Mouse (Mus musculus) hindbrain, embryonic 15.5 days (tissue): ENCODE results near the gene Hist1h4a. TPM values are rescaled to one million over a fixed set of nuclear protein-coding genes. Genes with fewer than 3 reads are reported as not detected.
"Not testable (repeated sequence)": the region's sequence is repeated elsewhere in the genome, so short reads cannot be mapped to it uniquely, and the experiment has no call there.

Source experiments
- ATAC-seq: fragments of 200-750 bp; cut with Nextera tagmentation; 2 replicates; pipeline ENCODE4 v1.8.0; 2017; ENCODE audit warnings: low read depth, moderate number of reproducible peaks, moderate TSS enrichment; ENCODE audit not compliant: low FRiP score
- H3K27ac ChIP-seq: fragments of 300-500 bp; sonication (generic); replicated peaks from 2 replicates; pipeline ENCODE4 v1.5.1; 2015; ENCODE audit warnings: mild to moderate bottlenecking, inconsistent platforms
- H3K27me3 ChIP-seq: fragments of 300-500 bp; sonication (generic); 2 replicates; pipeline ENCODE4 v1.6.1; 2015; ENCODE audit warnings: control low read depth, inconsistent platforms
- H3K36me3 ChIP-seq: fragments of 300-500 bp; sonication (generic); 2 replicates; pipeline ENCODE4 v1.6.1; 2015; ENCODE audit warnings: control low read depth, inconsistent platforms
- H3K4me1 ChIP-seq: fragments of 300-500 bp; sonication (generic); replicated peaks from 2 replicates; pipeline ENCODE4 v1.6.1; 2015; ENCODE audit warnings: control low read depth, inconsistent platforms
- H3K4me2 ChIP-seq: fragments of 300-500 bp; sonication (generic); 2 replicates; pipeline ENCODE4 v1.6.1; 2015; ENCODE audit warnings: moderate library complexity, mild to moderate bottlenecking, inconsistent platforms
- H3K4me3 ChIP-seq: fragments of 300-500 bp; sonication (generic); 2 replicates; pipeline ENCODE4 v1.5.1; 2015; ENCODE audit warnings: mild to moderate bottlenecking, inconsistent platforms
- H3K9ac ChIP-seq: fragments of 300-500 bp; sonication (generic); 2 replicates; pipeline ENCODE4 v1.6.1; 2015; ENCODE audit warnings: inconsistent platforms
- H3K9me3 ChIP-seq: fragments of 300-500 bp; sonication (generic); 2 replicates; pipeline ENCODE4 v1.6.1; 2016; ENCODE audit warnings: control low read depth, inconsistent platforms
- WGBS: fragments of 180-500 bp; shearing (Covaris S2); methylation state at CpG from one replicate; pipeline ENCODE4 v1.1.7; 2015; 5-methylcytosine and 5-hydroxymethylcytosine counted together
- polyA plus RNA-seq: library from polyadenylated mRNA; unstranded; fragments of >200 nt; fragmentation: Nextera tagmentation; extraction: Ambion mirVana; gene quantifications from 2 replicates; pipeline ENCODE4 v1.2.1, GENCODE M21; 2015

Hist1h4a gene
- polyA plus RNA-seq, 1 experiment from 2014 or later = 0.32 TPM

- no peaks in the 10 kb centered on the region for H3K9me3 ChIP-seq
- peak; percentile 78 for ATAC-seq
- H3K9ac ChIP-seq = peak within 1 kb of the TSS; percentile 28
- WGBS = under 1% methylated on average over 20 of the region's 22 CpGs
- H3K36me3 ChIP-seq = no peaks in the 10 kb centered on the region
- H3K4me1 ChIP-seq = peaks cover 24% of the 10 kb centered on the region
- H3K27ac ChIP-seq = peak within 1 kb of the TSS; percentile 90
- peak within 1 kb of the TSS; percentile 42 for H3K4me3 ChIP-seq
- peak within 1 kb of the TSS; percentile 73 for H3K4me2 ChIP-seq
- H3K27me3 ChIP-seq = no peaks in the 10 kb centered on the region
Observed at GRCm38 (mm10) chr13:23756790-23757189, 4.2 kb downstream of the Hist1h4a start, which contains the start of gene Hist1h4b. Gene Hist1h4b (plus strand): TSS chr13:23757013.

GRCm38 (mm10) chr13:23755000-23755399 lies 6.0 kb downstream of the Hist1h4a start:
- peaks cover 19% of the 10 kb centered on the region for H3K4me1 ChIP-seq
- ATAC-seq = no peak
- H3K9ac ChIP-seq = no peak overlapping the region
- no peak overlapping the region for H3K27ac ChIP-seq
- H3K27me3 ChIP-seq = no peaks in the 10 kb centered on the region
- H3K4me3 ChIP-seq = no peak overlapping the region
- no peaks in the 10 kb centered on the region for H3K36me3 ChIP-seq
- H3K9me3 ChIP-seq = no peaks in the 10 kb centered on the region
- H3K4me2 ChIP-seq = no peak overlapping the region

- Histone ChIP-seq H3K27me3 (no peaks in the 10 kb centered on the region), H3K9ac (no peak overlapping the region), H3K4me3 (no peak overlapping the region), H3K27ac (no peak overlapping the region), H3K4me2 (0 out of 2 replicates have a peak overlapping the region, but pooled peaks have one; percentile 87), H3K9me3 (no peaks in the 10 kb centered on the region), H3K36me3 (no peaks in the 10 kb centered on the region), H3K4me1 (peaks cover 15% of the 10 kb centered on the region)
- 64% methylated on average over 4 of the region's 4 CpGs for WGBS
- ATAC-seq = no peak
Observed at GRCm38 (mm10) chr13:23753314-23754078, 7.5 kb downstream of the Hist1h4a start.

DNA sequence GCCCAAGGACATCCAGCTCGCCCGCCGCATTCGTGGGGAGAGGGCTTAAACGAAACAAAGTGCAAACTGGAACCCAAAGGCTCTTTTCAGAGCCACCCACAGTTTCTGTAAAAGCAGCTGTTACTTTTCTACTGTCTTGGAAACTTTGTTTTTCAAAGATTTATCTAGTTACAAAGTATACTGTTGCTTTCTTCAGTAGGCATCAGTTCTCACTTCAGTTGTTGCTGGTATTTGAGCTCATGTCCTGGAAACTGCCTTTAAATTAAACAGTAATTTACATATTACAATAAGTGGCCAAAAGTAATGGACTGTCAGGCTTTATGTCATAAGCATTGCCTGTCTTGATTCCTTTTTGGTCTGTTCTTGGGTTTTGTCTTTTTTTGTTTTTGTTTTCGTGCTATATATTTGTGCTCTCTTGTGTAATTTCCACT lies 8.3 kb downstream of the Hist1h4a start:
- Histone ChIP-seq H3K4me2 (peak overlapping the region; percentile 87), H3K9ac (0 out of 2 replicates have a peak overlapping the region, but pooled peaks have one; percentile 19), H3K9me3 (no peaks in the 10 kb centered on the region), H3K4me3 (peak overlapping the region; percentile 19), H3K4me1 (peaks cover 21% of the 10 kb centered on the region), H3K36me3 (no peaks in the 10 kb centered on the region), H3K27ac (no peak overlapping the region), H3K27me3 (no peaks in the 10 kb centered on the region)
- WGBS = 3% methylated on average over 6 of the region's 6 CpGs
- no peak for ATAC-seq

DNA sequence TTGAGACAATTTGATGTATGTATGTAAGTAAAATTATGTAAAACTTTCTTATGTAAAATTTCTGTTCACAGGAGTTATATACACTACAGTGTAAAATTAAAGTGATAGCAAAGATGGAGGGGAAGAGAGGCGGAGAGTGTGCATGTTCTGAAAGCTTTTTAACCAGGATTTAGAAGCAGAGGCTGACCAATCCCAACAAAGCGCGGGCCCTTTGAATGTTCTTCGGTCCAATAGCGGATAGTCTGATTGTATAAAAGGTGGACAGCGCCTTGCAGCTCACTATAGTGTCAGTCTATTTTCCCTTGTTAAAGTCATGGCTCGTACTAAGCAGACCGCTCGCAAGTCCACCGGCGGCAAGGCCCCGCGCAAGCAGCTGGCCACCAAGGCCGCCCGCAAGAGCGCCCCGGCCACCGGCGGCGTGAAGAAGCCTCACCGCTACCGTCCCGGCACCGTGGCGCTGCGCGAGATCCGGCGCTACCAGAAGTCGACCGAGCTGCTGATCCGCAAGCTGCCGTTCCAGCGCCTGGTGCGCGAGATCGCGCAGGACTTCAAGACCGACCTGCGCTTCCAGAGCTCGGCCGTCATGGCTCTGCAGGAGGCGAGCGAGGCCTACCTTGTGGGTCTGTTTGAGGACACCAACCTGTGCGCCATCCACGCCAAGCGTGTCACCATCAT lies 8.8 kb downstream of the Hist1h4a start, which contains the start of gene Hist1h3b:
Hist1h3b (plus strand) TSS at position 201 of the 675 bp plus-strand sequence.
- not testable (repeated sequence) for H3K9me3 ChIP-seq, H3K36me3 ChIP-seq, H3K27me3 ChIP-seq
- H3K4me2 ChIP-seq = peak within 1 kb of the TSS; percentile 87
- peaks cover 21% of the 10 kb centered on the region for H3K4me1 ChIP-seq
- peak within 1 kb of the TSS; percentile 45 for H3K4me3 ChIP-seq
- peak; percentile 83 for ATAC-seq
- WGBS = 1% methylated on average over 22 of the region's 47 CpGs
- H3K9ac ChIP-seq = peak within 1 kb of the TSS; percentile 46
- H3K27ac ChIP-seq = peak within 1 kb of the TSS; percentile 94

- H3K9ac ChIP-seq = peak overlapping the region; percentile 46
- no peak for ATAC-seq
- 1% methylated on average over 11 of the region's 11 CpGs for WGBS
Observed at GRCm38 (mm10) chr13:23751478-23751956, 9.5 kb downstream of the Hist1h4a start.

DNA sequence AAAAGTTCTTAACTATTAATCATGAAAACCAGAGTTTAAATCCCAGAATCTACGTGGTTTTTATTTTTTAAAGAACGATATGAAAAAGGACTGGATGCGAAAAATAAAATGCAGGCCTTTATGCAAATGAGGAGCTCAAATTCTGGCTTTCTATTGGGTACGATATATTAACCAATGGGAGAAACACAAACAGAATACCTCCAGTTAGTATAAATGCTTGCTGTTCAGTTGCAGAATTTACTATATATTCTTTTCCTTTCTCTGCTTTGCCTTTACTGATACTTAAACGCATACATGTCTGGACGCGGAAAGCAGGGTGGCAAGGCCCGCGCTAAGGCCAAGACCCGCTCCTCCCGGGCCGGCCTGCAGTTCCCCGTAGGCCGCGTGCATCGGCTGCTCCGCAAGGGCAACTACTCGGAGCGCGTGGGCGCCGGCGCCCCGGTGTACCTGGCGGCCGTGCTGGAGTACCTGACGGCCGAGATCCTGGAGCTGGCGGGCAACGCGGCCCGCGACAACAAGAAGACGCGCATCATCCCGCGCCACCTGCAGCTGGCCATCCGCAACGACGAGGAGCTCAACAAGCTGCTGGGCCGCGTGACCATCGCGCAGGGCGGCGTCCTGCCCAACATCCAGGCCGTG lies 10.1 kb downstream of the Hist1h4a start, which contains the start of gene Hist1h2ab:
Hist1h2ab (plus strand) TSS at position 288 of the 639 bp plus-strand sequence.
- H3K4me1 ChIP-seq = peaks cover 23% of the 10 kb centered on the region
- H3K9ac ChIP-seq = peak within 1 kb of the TSS; percentile 46
- H3K4me2 ChIP-seq = peak within 1 kb of the TSS; percentile 87
- peak; percentile 70 for ATAC-seq
- H3K36me3 ChIP-seq, H3K27me3 ChIP-seq, H3K9me3 ChIP-seq: not testable (repeated sequence)
- peak within 1 kb of the TSS; percentile 45 for H3K4me3 ChIP-seq
- under 1% methylated on average over 32 of the region's 47 CpGs for WGBS
- peak within 1 kb of the TSS; percentile 94 for H3K27ac ChIP-seq

More at GRCm38 (mm10) chr13:23751478-23751956, 9.5 kb downstream of the Hist1h4a start:
- peak overlapping the region; percentile 45 for H3K4me3 ChIP-seq
- no peaks in the 10 kb centered on the region for H3K27me3 ChIP-seq
- no peaks in the 10 kb centered on the region for H3K9me3 ChIP-seq
- peak overlapping the region; percentile 94 for H3K27ac ChIP-seq
- peak overlapping the region; percentile 87 for H3K4me2 ChIP-seq
- peaks cover 23% of the 10 kb centered on the region for H3K4me1 ChIP-seq
- H3K36me3 ChIP-seq = no peaks in the 10 kb centered on the region

- H3K4me2 ChIP-seq = no peak overlapping the region
- 89% methylated on average over 5 of the region's 5 CpGs for WGBS
- no peak for ATAC-seq
Observed at GRCm38 (mm10) chr13:23749563-23750121, 11.4 kb downstream of the Hist1h4a start.

GRCm38 (mm10) chr13:23747892-23748288 lies 13.1 kb downstream of the Hist1h4a start:
- Histone ChIP-seq H3K4me1 (peaks cover 25% of the 10 kb centered on the region), H3K9ac (no peak overlapping the region), H3K9me3 (no peaks in the 10 kb centered on the region), H3K36me3 (no peaks in the 10 kb centered on the region), H3K27me3 (no peaks in the 10 kb centered on the region), H3K4me2 (no peak overlapping the region), H3K4me3 (no peak overlapping the region), H3K27ac (no peak overlapping the region; the same call in 1 of the 2 replicates)
- 5% methylated on average over 4 of the region's 4 CpGs for WGBS
- no peak for ATAC-seq

More at GRCm38 (mm10) chr13:23749563-23750121, 11.4 kb downstream of the Hist1h4a start:
- Histone ChIP-seq H3K4me3 (no peak overlapping the region), H3K27ac (no peak overlapping the region), H3K9me3 (no peaks in the 10 kb centered on the region), H3K4me1 (peaks cover 26% of the 10 kb centered on the region), H3K36me3 (no peaks in the 10 kb centered on the region), H3K9ac (no peak overlapping the region), H3K27me3 (no peaks in the 10 kb centered on the region)

GRCm38 (mm10) chr13:23747081-23747891 lies 13.7 kb downstream of the Hist1h4a start:
- H3K36me3 ChIP-seq = no peaks in the 10 kb centered on the region
- H3K27ac ChIP-seq = peak overlapping the region; percentile 98
- peaks cover 21% of the 10 kb centered on the region for H3K4me1 ChIP-seq
- H3K9me3 ChIP-seq = no peaks in the 10 kb centered on the region
- no peak for ATAC-seq
- H3K9ac ChIP-seq = peak overlapping the region; percentile 44
- H3K4me2 ChIP-seq = peak overlapping the region; percentile 92
- 3% methylated on average over 13 of the region's 13 CpGs for WGBS
- no peaks in the 10 kb centered on the region for H3K27me3 ChIP-seq
- H3K4me3 ChIP-seq = peak overlapping the region; percentile 46
